Mouse (Mus musculus): ENCODE measurements around the gene BC048562.

DNA sequence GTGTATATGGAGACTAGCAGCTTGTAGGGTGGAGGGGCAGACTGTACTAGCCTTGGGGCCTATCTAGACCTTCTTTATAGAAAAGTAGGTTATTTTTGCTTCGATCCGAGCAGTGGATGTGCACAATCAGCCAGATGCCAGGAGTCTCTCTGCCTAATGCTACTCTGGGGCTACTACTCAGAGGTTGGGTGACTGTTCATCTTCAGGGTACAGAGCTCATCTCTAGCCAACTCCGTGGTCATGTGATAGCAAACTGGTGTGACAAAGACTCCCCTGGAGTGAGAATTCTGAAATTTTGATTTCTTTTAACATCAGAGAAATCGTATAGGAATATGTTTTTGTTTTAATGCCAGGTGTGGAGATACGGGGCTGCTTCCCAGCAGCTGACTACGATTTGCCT lies 16.6 kb downstream of the BC048562 start:
- TF ChIP-seq POLR2A (IDR thresholded peaks at IDR 0.05; ENCODE audit: low read depth, low read length) (no peak), CTCF (IDR thresholded peaks at IDR 0.05; ENCODE audit: extremely low read depth, insufficient read depth, insufficient read length, insufficient replicate concordance) (no peak)
